Mouse (Mus musculus): Measurements from ENCODE around the gene Ubtd1.

DNA sequence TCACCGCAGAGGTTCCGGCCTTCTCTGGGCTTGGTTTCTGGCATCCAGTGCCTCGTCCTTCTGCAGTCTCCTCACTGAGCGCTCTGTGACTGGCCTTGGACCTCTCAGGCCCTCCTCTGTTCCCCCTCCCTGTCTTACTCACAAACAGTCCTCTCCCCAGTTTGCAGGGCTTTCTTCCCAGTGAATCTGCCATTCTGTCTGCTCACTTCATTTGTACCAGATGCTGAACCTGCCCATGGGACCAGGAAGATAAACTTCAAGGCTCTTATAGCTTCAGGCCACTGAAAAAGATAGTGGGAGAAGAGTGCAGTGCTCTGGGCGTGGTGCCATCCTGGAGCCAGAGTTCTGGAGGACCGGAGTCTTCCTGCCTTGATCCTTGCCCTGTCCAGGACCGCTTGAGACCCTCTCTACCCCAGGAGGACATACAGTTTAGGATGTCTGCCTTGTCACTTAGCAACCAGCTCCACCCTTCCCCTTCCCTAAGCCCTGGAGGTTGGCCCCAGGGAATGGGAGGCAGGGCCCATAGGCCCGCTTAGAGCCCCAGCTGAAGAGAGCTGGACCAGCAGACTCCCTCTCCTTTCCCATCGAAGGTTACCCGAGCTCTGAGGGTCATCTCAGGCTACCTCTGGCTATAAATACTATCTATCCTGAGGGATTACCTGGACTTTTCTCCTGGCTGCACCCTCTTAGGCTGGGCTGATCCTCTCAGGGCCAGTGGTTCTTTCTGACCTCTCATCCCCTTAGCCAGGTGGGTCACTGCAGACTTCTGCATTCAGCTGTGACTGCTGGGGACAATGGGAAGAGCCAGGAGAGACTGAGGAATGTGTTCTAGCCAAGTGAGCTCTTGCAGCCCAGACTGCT lies 40.3 kb downstream of the Ubtd1 start:
- TF ChIP-seq CTCF (conservative IDR thresholded peaks at IDR 0.05; ENCODE audit: low read length) = no peak
- TF ChIP-seq NANOG (IDR thresholded peaks at IDR 0.05; ENCODE audit: borderline replicate concordance, low read length) = no peak

All from E14TG2a.4 (cell line).